Mouse (Mus musculus) olfactory bulb, adult 2 months (tissue): ENCODE measurements around the gene Cacna1c. TPM values are rescaled to one million over a fixed set of nuclear protein-coding genes. Genes with fewer than 3 reads are reported as not detected.

ENCODE experiments used
- H3K27ac ChIP-seq: fragments of 200-500 bp; 2 replicates; pipeline ENCODE4 v1.5.1; 2012; ENCODE audit warnings: low read depth, low read length; ENCODE audit not compliant: insufficient read depth
- H3K4me1 ChIP-seq: fragments of 200-500 bp; 2 replicates; pipeline ENCODE4 v1.6.1; 2012; ENCODE audit warnings: low read length; ENCODE audit not compliant: control insufficient read depth, insufficient read depth
- H3K4me3 ChIP-seq: fragments of 200-500 bp; 2 replicates; pipeline ENCODE4 v1.5.1; 2012; ENCODE audit warnings: mild to moderate bottlenecking, low read depth, low read length, moderate library complexity; ENCODE audit not compliant: insufficient read depth
- CTCF ChIP-seq: fragments of 200-500 bp; IDR thresholded peaks from 2 replicates; pipeline ENCODE4 v1.5.1; 2012; ENCODE audit warnings: low read depth, mild to moderate bottlenecking, low read length, moderate library complexity; ENCODE audit not compliant: insufficient read depth
- POLR2A ChIP-seq: fragments of 200-500 bp; IDR thresholded peaks from 2 replicates; pipeline ENCODE4 v1.6.1; 2012; ENCODE audit warnings: mild to moderate bottlenecking, low read depth, low read length, moderate library complexity; ENCODE audit not compliant: insufficient read depth
- WGBS: fragments of 180-500 bp; shearing (Covaris S2); methylation state at CpG from one replicate; pipeline ENCODE4 v1.1.7; 2018; 5-methylcytosine and 5-hydroxymethylcytosine counted together
- polyA plus RNA-seq: library from polyadenylated mRNA; stranded (reverse); fragments of >200 nt; gene quantifications from 2 replicates; pipeline ENCODE4 v1.2.4, GENCODE M21; 2012; ENCODE audit warnings: low replicate concordance; ENCODE audit not compliant: missing spikeins, insufficient read depth, insufficient read length

Gene Cacna1c
- polyA plus RNA-seq, 1 experiment: 35.8 TPM

DNA sequence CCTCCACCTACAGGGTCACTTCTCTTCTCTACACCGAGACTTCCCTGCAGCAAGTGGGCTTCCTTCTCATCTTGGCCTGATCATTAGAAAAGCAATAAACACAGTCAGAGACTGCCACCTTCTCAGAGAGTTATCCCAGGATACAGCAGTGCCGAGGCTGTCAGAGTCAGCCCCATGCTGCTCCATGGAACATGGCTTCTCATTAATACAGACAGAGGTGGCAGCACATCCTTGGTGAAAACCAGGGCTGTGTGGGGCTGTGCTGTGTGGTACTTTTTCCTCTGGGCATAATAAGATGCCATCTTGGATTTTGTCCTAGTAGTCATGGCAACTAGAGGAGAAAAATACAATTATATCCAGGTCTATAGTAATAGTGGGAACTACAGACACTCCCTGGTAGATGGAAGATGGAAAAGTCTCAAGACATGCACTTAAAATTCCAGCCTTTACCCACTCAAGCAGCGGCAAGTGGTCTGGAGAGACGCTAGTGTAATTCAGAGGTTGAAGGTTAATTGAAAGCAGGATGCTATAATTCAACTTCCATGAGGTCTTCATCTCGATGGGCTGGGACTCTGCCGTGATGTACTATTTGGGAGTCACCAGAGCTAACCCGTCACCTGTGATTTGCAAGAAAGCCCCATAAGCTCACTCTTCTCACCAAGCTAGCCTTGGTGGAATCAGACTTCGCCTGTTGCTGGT is 264.1 kb downstream of the Cacna1c start:
- 81% methylated on average over 8 of the region's 8 CpGs for WGBS
- Histone ChIP-seq H3K4me1 (peaks cover 51% of the 10 kb centered on the region), H3K4me3 (no peak overlapping the region), H3K27ac (no peak overlapping the region)
- TF ChIP-seq CTCF (no peak), POLR2A (no peak)

DNA sequence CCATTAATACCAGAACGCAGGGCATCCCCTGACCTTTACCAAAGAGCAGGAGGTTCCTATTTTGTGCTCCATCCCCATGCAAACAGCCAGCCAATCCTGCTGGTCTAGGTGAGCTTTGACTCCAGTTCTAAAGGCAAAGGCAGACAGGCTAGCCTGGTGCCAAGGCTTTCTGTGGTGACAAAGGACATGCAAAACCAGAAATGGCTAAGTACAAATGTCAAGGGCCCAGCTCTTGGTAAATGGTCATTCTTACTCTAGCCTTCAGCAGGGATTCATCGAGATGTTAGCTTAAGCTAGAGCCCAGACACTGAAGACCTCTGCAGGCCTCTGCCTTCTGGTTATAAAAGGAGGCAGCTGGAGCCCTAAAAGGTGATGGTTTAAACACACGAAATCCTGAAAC is 269.5 kb downstream of the Cacna1c start:
- no peak overlapping the region for H3K4me3 ChIP-seq
- peaks cover 47% of the 10 kb centered on the region for H3K4me1 ChIP-seq
- WGBS: 81% methylated on average over 3 of the region's 3 CpGs
- TF ChIP-seq POLR2A: no peak
- TF ChIP-seq CTCF: no peak
- no peak overlapping the region for H3K27ac ChIP-seq

DNA sequence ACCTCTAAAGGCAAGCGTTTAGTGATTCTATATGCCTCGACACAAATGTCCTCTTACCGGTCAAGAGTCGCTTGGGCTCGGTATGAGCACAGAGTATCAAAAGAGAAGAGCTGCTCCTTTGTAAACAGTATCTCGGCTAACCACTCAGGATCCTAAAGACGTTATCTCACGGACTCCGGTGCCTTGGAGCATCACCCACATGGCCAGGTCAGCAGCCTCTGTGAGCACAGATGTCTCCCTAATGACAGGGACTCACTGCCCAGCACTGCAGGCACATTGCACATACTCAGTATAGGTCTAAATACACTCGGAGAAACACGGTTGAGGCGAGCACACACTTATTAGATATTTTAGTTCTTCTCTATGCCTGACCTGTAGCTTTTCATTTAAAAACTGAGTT is 271.8 kb downstream of the Cacna1c start:
- Histone ChIP-seq H3K27ac (no peak overlapping the region), H3K4me1 (peaks cover 50% of the 10 kb centered on the region), H3K4me3 (no peak overlapping the region)
- 87% methylated on average over 12 of the region's 12 CpGs for WGBS
- no peak for TF ChIP-seq CTCF
- no peak for TF ChIP-seq POLR2A

DNA sequence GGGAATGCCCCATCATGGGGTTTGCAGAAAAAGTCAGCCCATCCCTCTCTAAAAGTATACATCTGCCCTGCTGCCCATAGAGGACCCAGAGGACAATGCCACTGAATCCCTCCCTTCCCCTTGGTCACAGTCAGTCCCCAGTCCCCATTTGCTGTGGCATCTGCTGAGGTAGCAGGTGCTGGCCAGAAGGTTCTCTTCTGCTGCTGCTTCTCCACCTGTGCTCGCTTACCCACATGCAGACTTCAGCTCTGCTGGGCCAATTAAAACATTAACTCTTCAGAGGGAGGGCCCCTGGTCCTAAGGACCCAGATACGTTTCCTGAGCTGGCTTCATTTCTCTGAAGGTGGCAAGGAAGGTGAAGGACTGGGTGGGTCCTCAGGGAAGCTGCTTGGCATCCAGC is 272.3 kb downstream of the Cacna1c start:
- TF ChIP-seq CTCF (no peak), POLR2A (no peak)
- Histone ChIP-seq H3K4me1 (peaks cover 46% of the 10 kb centered on the region), H3K4me3 (no peak overlapping the region), H3K27ac (no peak overlapping the region)
- 79% methylated on average over 2 of the region's 2 CpGs for WGBS

DNA sequence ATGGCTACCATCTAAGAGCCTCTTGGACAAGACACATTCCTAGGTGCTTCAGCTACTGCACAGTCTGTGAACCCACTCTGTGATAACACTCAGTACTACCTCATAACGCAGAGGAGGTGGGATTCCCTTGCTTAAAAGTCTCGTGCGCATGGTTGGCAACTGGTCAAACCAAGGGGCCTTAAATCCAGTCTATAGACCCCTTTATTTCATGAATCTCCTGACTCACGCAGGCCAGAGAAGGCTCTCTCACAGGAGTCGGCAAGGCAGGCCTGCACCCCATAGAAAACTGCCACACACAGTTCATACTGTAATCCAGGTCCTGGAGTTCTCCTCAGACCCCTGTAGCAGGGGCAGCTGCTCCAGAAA is 273.0 kb downstream of the Cacna1c start:
- TF ChIP-seq POLR2A (no peak), CTCF (no peak)
- H3K4me3 ChIP-seq: no peak overlapping the region
- H3K4me1 ChIP-seq: peaks cover 47% of the 10 kb centered on the region
- no peak overlapping the region for H3K27ac ChIP-seq
- WGBS: 59% methylated on average over 5 of the region's 5 CpGs

DNA sequence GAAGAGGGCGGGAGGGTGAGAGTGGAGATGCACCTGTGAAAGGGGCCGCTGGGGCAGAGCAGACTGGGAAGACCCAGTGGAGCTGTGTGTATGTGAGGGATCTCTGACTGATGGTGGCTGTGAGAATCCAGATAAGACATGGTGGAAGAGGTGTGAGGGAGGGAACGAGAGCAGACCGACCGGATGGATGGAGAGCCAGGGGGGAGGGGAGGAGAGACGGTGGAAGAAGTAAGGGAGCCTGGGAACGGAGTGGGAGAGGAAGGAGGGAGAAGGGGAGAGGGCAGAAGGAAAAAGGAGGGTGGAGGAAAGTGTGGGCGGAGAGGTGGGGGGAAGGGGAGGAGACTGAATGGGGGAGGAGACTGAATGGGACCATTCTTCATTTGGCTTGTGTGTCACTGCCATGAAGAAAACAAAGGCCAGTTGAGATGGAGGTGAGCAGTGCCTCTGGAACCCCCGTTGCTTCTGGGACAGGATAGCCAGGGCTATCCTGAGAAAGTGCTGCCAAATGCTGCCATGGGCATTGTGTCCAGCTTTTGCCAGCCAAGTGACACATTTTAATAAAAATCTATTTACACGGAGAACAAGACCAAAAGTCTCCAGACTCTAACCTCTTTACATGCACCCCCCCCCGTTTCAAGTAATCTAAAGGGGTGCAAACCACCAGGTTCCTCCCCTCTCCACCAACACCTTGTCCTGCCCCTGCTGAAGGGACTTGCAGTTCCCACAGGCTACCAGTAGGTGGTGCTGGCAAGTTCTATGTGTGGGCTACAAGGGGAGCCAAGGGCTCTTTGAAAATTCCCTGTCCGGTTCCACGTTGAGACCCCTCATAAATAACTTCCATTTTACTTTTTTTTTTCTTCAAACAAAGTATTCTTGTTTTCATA is 273.6 kb downstream of the Cacna1c start:
- 22% methylated on average over 13 of the region's 13 CpGs for WGBS
- Histone ChIP-seq H3K27ac (no peak overlapping the region), H3K4me3 (no peak overlapping the region), H3K4me1 (peaks cover 45% of the 10 kb centered on the region)
- TF ChIP-seq POLR2A (no peak), CTCF (peak; percentile 86)

DNA sequence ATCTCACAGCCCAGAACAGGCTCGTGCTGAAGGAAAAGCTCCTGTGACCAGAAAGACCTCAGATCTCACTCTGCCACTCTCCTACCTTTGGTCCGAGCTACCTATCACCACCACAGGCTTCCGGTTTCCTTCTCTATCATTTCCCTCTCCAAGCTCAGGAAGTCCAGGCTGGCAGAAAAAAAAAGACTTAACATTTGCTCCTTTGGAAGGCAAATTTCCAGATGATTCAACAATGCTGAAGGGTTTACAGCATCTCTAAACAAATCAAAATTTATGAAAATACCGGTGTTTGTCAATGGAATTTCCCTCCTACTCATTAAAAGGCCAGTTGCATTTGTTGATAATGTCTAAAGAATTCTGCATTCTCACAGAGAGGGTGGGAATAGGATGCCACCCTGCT is 288.0 kb downstream of the Cacna1c start:
- no peak for TF ChIP-seq POLR2A
- no peak for TF ChIP-seq CTCF
- no peak overlapping the region for H3K27ac ChIP-seq
- 74% methylated on average over 4 of the region's 4 CpGs for WGBS
- no peak overlapping the region for H3K4me3 ChIP-seq
- H3K4me1 ChIP-seq: peaks cover 10% of the 10 kb centered on the region

DNA sequence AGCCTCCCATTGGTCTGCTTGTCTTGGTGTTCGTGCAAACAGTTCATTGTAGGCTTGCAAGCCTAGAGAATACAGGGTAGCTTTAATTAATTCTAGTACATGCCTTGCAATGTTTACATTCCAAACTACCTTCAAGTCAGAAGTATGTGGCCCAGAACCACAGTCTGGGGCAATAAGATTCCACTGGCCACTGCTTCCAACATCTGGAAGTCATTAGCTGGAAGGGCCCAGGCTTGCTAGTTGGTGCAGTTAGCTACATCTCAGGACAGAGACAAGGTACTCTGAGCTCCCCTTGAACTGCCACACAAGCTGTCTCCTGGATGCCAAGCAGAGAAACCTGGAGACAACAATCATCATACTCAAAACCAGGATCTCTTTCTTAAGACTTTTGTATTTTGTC is 288.5 kb downstream of the Cacna1c start:
- 71% methylated on average over 1 of the region's 1 CpGs for WGBS
- H3K4me3 ChIP-seq: no peak overlapping the region

DNA sequence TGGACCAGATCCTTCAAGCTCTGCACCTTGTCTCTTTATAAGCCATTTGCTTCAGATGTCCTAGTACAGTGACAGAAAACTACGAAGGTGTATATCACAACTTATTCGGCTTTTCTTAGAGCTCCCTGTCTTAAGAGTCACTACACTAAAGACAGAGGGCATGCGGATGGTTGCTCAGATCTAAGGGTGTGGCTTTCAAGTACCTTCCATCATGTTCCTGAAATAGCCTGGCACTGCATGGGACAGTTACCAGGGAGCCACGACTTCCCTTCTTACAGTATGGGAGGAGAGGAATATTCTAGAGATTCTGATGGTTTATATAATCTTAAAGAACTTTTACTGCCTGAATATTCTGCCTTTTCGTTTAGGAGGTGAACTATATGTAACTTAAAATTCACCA is 289.3 kb downstream of the Cacna1c start:
- TF ChIP-seq CTCF (no peak), POLR2A (no peak)
- Histone ChIP-seq H3K4me1 (peaks cover 5% of the 10 kb centered on the region; the same call in 1 of the 2 replicates), H3K4me3 (no peak overlapping the region), H3K27ac (no peak overlapping the region)
- WGBS: 83% methylated on average over 5 of the region's 5 CpGs

More for the DNA sequence above, 288.5 kb downstream of the Cacna1c start:
- TF ChIP-seq POLR2A (no peak), CTCF (no peak)
- Histone ChIP-seq H3K27ac (no peak overlapping the region), H3K4me1 (peaks cover 8% of the 10 kb centered on the region)
